Mouse (Mus musculus) forebrain, embryonic 10.5 days (tissue): ENCODE measurements around the gene Atp1b2. TPM values are rescaled to one million over a fixed set of nuclear protein-coding genes. Genes with fewer than 3 reads are reported as not detected.

Experiments
- DNase-seq: peaks from one replicate; pipeline ENCODE4 v3.0.0-alpha.2; 2017; ENCODE audit warnings: low spot score; ENCODE audit errors: extremely low spot score
- H3K27ac ChIP-seq: fragments of 300-500 bp; sonication (generic); 2 replicates; pipeline ENCODE4 v1.5.1; 2016; ENCODE audit warnings: mild to moderate bottlenecking
- H3K27me3 ChIP-seq: fragments of 300-500 bp; sonication (generic); 2 replicates; pipeline ENCODE4 v1.6.1; 2016; ENCODE audit warnings: mild to moderate bottlenecking; ENCODE audit not compliant: poor library complexity, severe bottlenecking
- H3K36me3 ChIP-seq: fragments of 300-500 bp; sonication (generic); replicated peaks from 2 replicates; pipeline ENCODE4 v1.6.1; 2016; ENCODE audit warnings: mild to moderate bottlenecking, moderate library complexity
- H3K4me1 ChIP-seq: fragments of 300-500 bp; sonication (generic); 2 replicates; pipeline ENCODE4 v1.6.1; 2016
- H3K4me3 ChIP-seq: fragments of 300-500 bp; sonication (generic); 2 replicates; pipeline ENCODE4 v1.5.1; 2016; ENCODE audit warnings: mild to moderate bottlenecking, moderate library complexity
- H3K9me3 ChIP-seq: fragments of 300-500 bp; sonication (generic); 2 replicates; pipeline ENCODE4 v1.6.1; 2016; ENCODE audit warnings: mild to moderate bottlenecking, moderate library complexity
- WGBS: fragments of 180-500 bp; shearing (Covaris S2); methylation state at CpG from one replicate; pipeline ENCODE4 v1.1.7; 2016; 5-methylcytosine and 5-hydroxymethylcytosine counted together
- polyA plus RNA-seq: library from polyadenylated mRNA; unstranded; fragments of >200 nt; fragmentation: Nextera tagmentation; extraction: Ambion mirVana; gene quantifications from 2 replicates; pipeline ENCODE4 v1.2.1, GENCODE M21; 2016

The Atp1b2 gene
- polyA plus RNA-seq, 1 experiment from 2014 or later = 4.6 TPM

GRCm38 (mm10) chr11:69584008-69584407 is 21.7 kb downstream of the Atp1b2 start:
- 88% methylated on average over 7 of the region's 7 CpGs for WGBS
- DNase-seq = no peak
- no peak overlapping the region for H3K4me3 ChIP-seq
- H3K27ac ChIP-seq = no peak overlapping the region
- no peaks in the 10 kb centered on the region for H3K9me3 ChIP-seq
- H3K4me1 ChIP-seq = peaks cover 39% of the 10 kb centered on the region
- H3K36me3 ChIP-seq = peaks cover 57% of the 10 kb centered on the region
- H3K27me3 ChIP-seq = no peaks in the 10 kb centered on the region

DNA sequence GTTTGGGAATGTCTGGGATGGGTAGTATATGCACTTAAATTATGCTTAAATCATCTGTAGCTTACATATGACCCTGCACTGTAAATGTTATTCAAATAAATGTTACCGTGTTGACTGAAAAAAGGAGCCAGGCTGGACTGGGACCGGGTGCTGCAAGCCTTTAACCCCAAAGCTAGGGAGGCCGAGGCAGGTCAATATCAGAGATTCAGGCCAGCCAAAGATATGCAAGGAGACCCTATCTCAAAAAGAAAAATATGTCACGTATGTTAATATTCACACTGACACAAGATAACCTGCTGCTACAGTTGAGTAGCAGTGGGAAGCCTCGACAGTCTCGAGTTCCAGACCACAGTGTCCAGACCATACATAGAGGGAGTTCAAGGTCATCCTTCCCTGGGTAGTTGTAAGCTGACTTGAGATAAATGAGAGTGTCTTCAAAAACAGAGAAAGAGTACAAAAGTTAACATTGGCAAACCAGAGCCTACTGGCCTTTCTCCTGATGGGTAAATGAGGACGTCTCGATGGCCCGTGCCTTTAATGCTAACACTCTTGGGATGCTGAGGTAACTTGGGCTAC is 23.4 kb downstream of the Atp1b2 start:
- Histone ChIP-seq H3K27ac (peak overlapping the region; percentile 94), H3K36me3 (peaks cover 45% of the 10 kb centered on the region), H3K4me1 (peaks cover 54% of the 10 kb centered on the region), H3K4me3 (peak overlapping the region; percentile 89), H3K27me3 (no peaks in the 10 kb centered on the region), H3K9me3 (no peaks in the 10 kb centered on the region)
- whole genome bisulfite sequencing = 67% methylated on average over 9 of the region's 9 CpGs
- DNase-seq = no peak

- under 1% methylated on average over 8 of the region's 8 CpGs for WGBS
These were observed 23.9 kb downstream of the Atp1b2 start for GRCm38 (mm10) chr11:69581814-69582213.

DNA sequence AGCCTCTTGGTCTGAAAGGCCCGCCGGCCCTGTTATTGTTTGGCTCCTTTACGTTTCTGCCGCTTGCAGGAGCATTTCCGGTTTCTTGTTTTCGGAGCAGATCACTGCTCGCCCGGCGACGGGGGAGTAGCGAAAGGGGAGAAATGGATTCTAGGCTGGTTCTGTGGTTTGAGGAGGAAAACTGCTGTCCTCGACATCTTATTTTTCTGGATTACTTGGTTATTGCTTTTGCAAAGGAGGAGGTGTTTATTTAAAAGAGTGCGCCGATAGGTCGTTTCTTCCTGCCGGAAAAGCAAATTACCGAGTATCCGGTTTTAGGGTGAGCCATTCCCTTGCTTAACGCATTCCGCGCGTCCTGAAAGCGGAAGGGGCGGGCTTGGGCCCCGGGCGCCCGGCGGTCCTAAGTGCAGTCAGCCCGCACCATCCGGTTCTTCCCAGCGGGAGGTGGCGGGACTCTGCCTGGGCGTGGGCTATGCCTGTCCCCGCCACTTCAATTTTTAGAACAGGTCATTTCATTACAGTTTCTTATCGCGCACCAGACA is 24.5 kb downstream of the Atp1b2 start:
- H3K27me3 ChIP-seq = no peaks in the 10 kb centered on the region
- peak; percentile 91 for DNase-seq
- H3K36me3 ChIP-seq = peaks cover 45% of the 10 kb centered on the region
- WGBS = under 1% methylated on average over 36 of the region's 36 CpGs
- H3K9me3 ChIP-seq = no peaks in the 10 kb centered on the region
- peaks cover 65% of the 10 kb centered on the region for H3K4me1 ChIP-seq
- peak overlapping the region; percentile 94 for H3K27ac ChIP-seq
- peak overlapping the region; percentile 89 for H3K4me3 ChIP-seq

More at GRCm38 (mm10) chr11:69581814-69582213, 23.9 kb downstream of the Atp1b2 start:
- DNase-seq = no peak
- peaks cover 59% of the 10 kb centered on the region for H3K4me1 ChIP-seq
- H3K27ac ChIP-seq = peak overlapping the region; percentile 94
- H3K27me3 ChIP-seq = no peaks in the 10 kb centered on the region
- peak overlapping the region; percentile 89 for H3K4me3 ChIP-seq
- H3K9me3 ChIP-seq = no peaks in the 10 kb centered on the region
- peaks cover 45% of the 10 kb centered on the region for H3K36me3 ChIP-seq

DNA sequence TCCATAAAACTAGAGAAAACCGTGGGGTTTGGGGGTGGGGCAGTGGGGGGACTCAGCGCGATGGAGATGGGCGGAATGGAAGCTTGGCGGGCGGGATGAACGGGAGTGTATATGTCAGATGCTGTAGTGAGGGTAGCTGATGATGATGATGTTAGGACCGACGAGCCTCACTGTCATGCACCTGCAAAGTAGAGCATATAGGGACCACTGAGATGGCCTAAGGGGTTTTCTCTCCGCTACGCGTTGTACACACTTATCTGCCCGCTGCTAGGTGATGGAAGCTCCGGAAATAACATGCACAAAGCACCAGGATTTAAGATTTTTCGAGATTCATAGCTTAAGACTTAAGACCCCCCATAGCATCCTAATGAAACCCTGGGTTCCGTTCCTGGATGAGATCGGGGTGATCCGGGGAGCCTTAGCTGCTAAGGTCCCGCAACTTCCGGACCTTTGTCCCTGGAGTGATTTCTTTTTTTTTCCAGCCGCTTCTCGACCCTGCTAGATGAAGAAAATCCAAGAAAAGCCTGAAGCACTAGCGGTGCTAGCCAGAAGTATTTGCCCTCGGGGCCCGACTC is 25.1 kb downstream of the Atp1b2 start:
- H3K4me1 ChIP-seq = peaks cover 70% of the 10 kb centered on the region
- H3K9me3 ChIP-seq = no peaks in the 10 kb centered on the region
- DNase-seq = peak; percentile 34
- H3K4me3 ChIP-seq = peak overlapping the region; percentile 89
- WGBS = under 1% methylated on average over 25 of the region's 25 CpGs
- peak overlapping the region; percentile 94 for H3K27ac ChIP-seq
- peaks cover 47% of the 10 kb centered on the region for H3K36me3 ChIP-seq
- no peaks in the 10 kb centered on the region for H3K27me3 ChIP-seq

GRCm38 (mm10) chr11:69580091-69580514 is 25.6 kb downstream of the Atp1b2 start, which contains the start of the genes Wrap53 and Trp53:
TSS of gene Wrap53 (minus strand) at chr11:69580255.
TSS of gene Trp53 (plus strand) at chr11:69580359.
- H3K9me3 ChIP-seq = no peaks in the 10 kb centered on the region
- H3K27ac ChIP-seq = peak within 1 kb of the TSS; percentile 94
- H3K36me3 ChIP-seq = peaks cover 52% of the 10 kb centered on the region
- H3K27me3 ChIP-seq = no peaks in the 10 kb centered on the region
- H3K4me1 ChIP-seq = peaks cover 67% of the 10 kb centered on the region
- H3K4me3 ChIP-seq = peak within 1 kb of the TSS; percentile 89
- under 1% methylated on average over 13 of the region's 13 CpGs for WGBS
- peak; percentile 91 for DNase-seq

DNA sequence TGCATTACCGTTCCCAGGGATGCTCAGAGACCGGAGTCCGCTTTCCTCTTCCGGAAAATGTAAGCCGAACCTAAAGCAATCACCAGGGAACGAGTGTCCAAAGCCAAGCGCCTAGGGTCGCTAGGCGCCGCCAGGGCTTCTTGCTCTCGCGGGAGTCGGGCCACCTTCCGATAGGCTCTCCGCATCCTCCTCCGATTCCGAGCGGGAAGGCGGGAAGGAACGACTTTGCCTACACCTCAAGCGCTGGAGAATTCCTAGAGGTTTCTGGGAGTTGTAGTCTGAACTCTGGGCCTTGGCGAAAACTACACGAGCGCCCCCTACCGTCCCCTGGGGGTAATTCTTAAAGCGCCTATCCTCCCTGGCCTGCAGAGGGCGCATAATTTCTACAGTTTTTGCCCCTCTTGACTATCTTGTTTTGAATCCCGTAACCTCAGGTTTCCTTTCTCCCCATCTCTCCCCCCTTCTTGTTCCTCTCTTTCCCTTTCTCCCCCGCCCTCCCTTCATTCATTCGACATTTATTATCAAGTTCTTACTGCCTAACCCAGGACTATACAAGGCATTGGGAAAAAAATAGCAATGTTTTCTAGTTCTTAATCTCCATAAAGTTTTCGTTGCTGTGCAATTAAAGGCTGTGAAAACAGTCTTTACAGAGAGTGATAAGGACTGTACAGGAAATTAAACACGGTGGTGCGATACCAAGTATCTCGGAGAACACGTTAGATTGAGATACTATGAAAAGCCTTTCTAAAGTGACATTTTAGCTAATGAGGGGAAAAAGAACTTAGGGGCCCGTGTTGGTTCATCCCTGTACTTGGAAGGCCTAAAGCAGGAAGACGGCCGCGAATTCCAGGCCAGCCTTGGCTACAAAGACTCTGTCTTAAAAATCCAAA is 26.4 kb downstream of the Atp1b2 start:
- DNase-seq = peak; percentile 98
- Histone ChIP-seq H3K27ac (peak overlapping the region; percentile 94), H3K9me3 (no peaks in the 10 kb centered on the region), H3K27me3 (no peaks in the 10 kb centered on the region), H3K4me1 (peaks cover 63% of the 10 kb centered on the region), H3K36me3 (peaks cover 52% of the 10 kb centered on the region), H3K4me3 (peak overlapping the region; percentile 89)
- 3% methylated on average over 39 of the region's 39 CpGs for WGBS

- H3K4me1 ChIP-seq = peaks cover 58% of the 10 kb centered on the region
- 15% methylated on average over 15 of the region's 15 CpGs for WGBS
- DNase-seq = no peak
- peak overlapping the region; percentile 94 for H3K27ac ChIP-seq
- peaks cover 52% of the 10 kb centered on the region for H3K36me3 ChIP-seq
- H3K9me3 ChIP-seq = no peaks in the 10 kb centered on the region
- peak overlapping the region; percentile 89 for H3K4me3 ChIP-seq
- no peaks in the 10 kb centered on the region for H3K27me3 ChIP-seq
These were observed 27.4 kb downstream of the Atp1b2 start for GRCm38 (mm10) chr11:69578301-69578700.

DNA sequence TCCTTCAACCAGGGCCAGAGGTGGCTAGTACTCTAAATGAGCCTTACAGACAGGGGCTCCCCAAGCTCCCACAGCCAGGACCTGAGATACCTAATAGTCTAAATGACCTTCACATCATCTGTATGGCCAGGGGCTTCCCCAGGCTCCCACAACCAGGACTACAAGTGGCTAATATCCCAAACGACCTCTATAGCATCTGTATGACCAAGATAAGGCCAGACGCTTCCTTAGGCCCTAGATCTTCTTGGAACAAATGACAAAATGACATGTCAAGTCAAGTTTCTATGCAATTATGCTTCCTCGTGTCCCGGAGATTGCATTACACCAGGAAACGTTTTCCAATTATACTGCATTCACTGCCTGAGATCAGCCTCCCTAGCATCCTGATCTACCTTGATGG is 29.4 kb downstream of the Atp1b2 start:
- H3K9me3 ChIP-seq = no peaks in the 10 kb centered on the region
- peaks cover 64% of the 10 kb centered on the region for H3K36me3 ChIP-seq
- no peak for DNase-seq
- H3K27ac ChIP-seq = no peak overlapping the region
- peaks cover 43% of the 10 kb centered on the region for H3K4me1 ChIP-seq
- no peaks in the 10 kb centered on the region for H3K27me3 ChIP-seq
- H3K4me3 ChIP-seq = 0 out of 2 replicates have a peak overlapping the region, but pooled peaks have one; percentile 89
- WGBS = 83% methylated on average over 5 of the region's 5 CpGs

GRCm38 (mm10) chr11:69575220-69575619 is 30.5 kb downstream of the Atp1b2 start:
- Histone ChIP-seq H3K27ac (no peak overlapping the region), H3K36me3 (peaks cover 75% of the 10 kb centered on the region), H3K4me3 (no peak overlapping the region), H3K4me1 (peaks cover 43% of the 10 kb centered on the region), H3K27me3 (no peaks in the 10 kb centered on the region), H3K9me3 (no peaks in the 10 kb centered on the region)
- no peak for DNase-seq
- 74% methylated on average over 3 of the region's 3 CpGs for WGBS

GRCm38 (mm10) chr11:69565131-69565530 is 40.6 kb downstream of the Atp1b2 start:
- Histone ChIP-seq H3K4me3 (no peak overlapping the region), H3K9me3 (no peaks in the 10 kb centered on the region; the same call in 1 of the 2 replicates), H3K27me3 (peaks cover 27% of the 10 kb centered on the region), H3K27ac (no peak overlapping the region), H3K36me3 (peaks cover 91% of the 10 kb centered on the region), H3K4me1 (peaks cover 60% of the 10 kb centered on the region)
- DNase-seq = no peak
- 83% methylated on average over 8 of the region's 8 CpGs for WGBS

- peaks cover 67% of the 10 kb centered on the region for H3K4me1 ChIP-seq
- H3K36me3 ChIP-seq = peaks cover 84% of the 10 kb centered on the region
- H3K27ac ChIP-seq = peak overlapping the region; percentile 68
- WGBS = 56% methylated on average over 3 of the region's 3 CpGs
- DNase-seq = no peak
- H3K9me3 ChIP-seq = no peaks in the 10 kb centered on the region; the same call in 1 of the 2 replicates
- H3K4me3 ChIP-seq = no peak overlapping the region
- H3K27me3 ChIP-seq = peaks cover 27% of the 10 kb centered on the region
These were observed 41.4 kb downstream of the Atp1b2 start for GRCm38 (mm10) chr11:69564391-69564790.
